Mouse (Mus musculus) cerebellum, adult 2 months (tissue): ENCODE data around the gene Dio1.

Experiments used
- CTCF ChIP-seq: fragments of 200-500 bp; IDR thresholded peaks from 2 replicates; pipeline ENCODE4 v1.5.1; 2011; ENCODE audit warnings: low read depth, mild to moderate bottlenecking, control low read depth, low read length, moderate library complexity, borderline replicate concordance; ENCODE audit not compliant: insufficient read depth
- POLR2A ChIP-seq: fragments of 200-500 bp; IDR thresholded peaks from 2 replicates; pipeline ENCODE4 v1.6.1; 2011; ENCODE audit warnings: low read length, control low read depth, borderline replicate concordance; ENCODE audit not compliant: insufficient read depth

DNA sequence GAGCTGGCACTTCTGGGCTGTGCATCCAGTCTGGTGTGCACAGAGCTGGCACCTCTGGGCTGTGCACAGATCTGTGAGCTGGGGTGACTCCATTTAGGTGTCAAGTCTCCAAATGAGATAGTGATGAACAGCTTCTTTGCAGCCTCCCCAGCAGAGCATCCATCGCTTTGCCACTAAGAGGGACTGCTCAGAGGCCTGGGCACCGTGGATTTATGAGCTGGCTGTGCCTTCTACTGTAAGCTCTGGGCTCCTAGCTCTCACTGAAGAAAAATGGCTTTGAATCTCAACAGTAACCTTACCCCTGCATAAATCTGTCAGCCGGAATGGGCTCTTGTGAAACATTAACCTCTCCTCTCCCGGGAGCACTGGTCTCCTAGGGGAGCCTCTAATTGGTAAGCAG, 47.6 kb upstream of the Dio1 start:
- TF ChIP-seq POLR2A: no peak
- no peak for TF ChIP-seq CTCF
